7 mouse cellular contexts compared by ENCODE assay signal in the genomic region with DNA sequence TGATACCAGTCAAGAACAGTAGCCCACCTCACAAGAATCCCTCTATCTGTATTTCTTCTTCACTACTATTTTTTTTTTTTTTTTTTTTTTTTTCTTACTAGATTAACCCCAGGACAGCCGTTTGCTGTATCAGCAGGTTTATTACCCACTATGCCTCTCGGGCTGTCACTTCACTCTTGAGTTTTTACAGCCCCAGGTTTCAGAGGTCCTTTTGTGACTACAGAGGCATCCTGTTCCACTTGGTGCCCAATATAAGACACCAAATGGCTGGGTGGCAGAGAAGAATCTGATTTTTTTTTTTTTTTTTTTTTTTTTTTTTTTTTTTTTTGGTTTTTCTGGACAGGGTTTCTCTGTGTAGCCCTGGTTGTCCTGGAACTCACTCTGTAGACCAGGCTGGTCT. TPM values are rescaled to one million over a fixed set of nuclear protein-coding genes. Genes with fewer than 3 reads are reported as not detected.
A peak's percentile ranks its signal among the peaks of the same experiment; 100 is the strongest.
DNase-seq lines count a peak whose midpoint lies in the region; ATAC-seq and TF ChIP-seq lines count a peak whose summit lies in the region.

No protein-coding gene starts in this region.

- peak overlapping the region; percentile 63 for H3K4me3 ChIP-seq in lung, postnatal 0 days (ENCODE audit: low read depth, low read length)
- no peak overlapping the region for H3K4me3 ChIP-seq in forebrain, embryonic 13.5 days
- peak overlapping the region; percentile 60 for H3K4me3 ChIP-seq in limb, embryonic 15.5 days
- peak overlapping the region; percentile 67; the same call in 1 of the 2 replicates for H3K4me3 ChIP-seq in stomach, embryonic 15.5 days (replicated peaks)

- no peak for DNase-seq in lung, postnatal 0 days (ENCODE audit: low spot score)
- DNase-seq in lung, postnatal 10 days: no peak
- DNase-seq in B cell, adult 2 months: no peak

- peak overlapping the region; percentile 96 for H3K4me2 ChIP-seq in lung, postnatal 0 days (replicated peaks; ENCODE audit: low read depth, low read length)
- H3K4me2 ChIP-seq in forebrain, embryonic 13.5 days: peak overlapping the region; percentile 95
- H3K4me2 ChIP-seq in limb, embryonic 15.5 days: peak overlapping the region; percentile 98
- peak overlapping the region; percentile 95 for H3K4me2 ChIP-seq in stomach, embryonic 15.5 days

- no peaks in the 10 kb centered on the region for H3K4me1 ChIP-seq in lung, postnatal 0 days (ENCODE audit: insufficient read depth, low read depth, low read length)
- peaks cover 17% of the 10 kb centered on the region for H3K4me1 ChIP-seq in forebrain, embryonic 13.5 days
- peaks cover 24% of the 10 kb centered on the region for H3K4me1 ChIP-seq in limb, embryonic 15.5 days
- H3K4me1 ChIP-seq in stomach, embryonic 15.5 days: 0 out of 2 replicates have a peak, but pooled peaks cover 10% of the 10 kb centered on the region

- no peak for ATAC-seq in lung, postnatal 0 days
- ATAC-seq in forebrain, embryonic 13.5 days: no peak
- ATAC-seq in limb, embryonic 15.5 days (ENCODE audit: insufficient number of reproducible peaks, low FRiP score, low TSS enrichment, low read depth): no peak
- ATAC-seq in stomach, embryonic 15.5 days (ENCODE audit: insufficient read depth, low FRiP score, low read depth): no peak
- no peak for ATAC-seq in cerebellum, adult (ENCODE audit: insufficient number of reproducible peaks, low FRiP score, low TSS enrichment)

- peaks cover 12% of the 10 kb centered on the region for H3K27me3 ChIP-seq in lung, postnatal 0 days (replicated peaks; ENCODE audit: insufficient read depth, low read length)
- peaks cover 52% of the 10 kb centered on the region for H3K27me3 ChIP-seq in forebrain, embryonic 13.5 days
- peaks cover 17% of the 10 kb centered on the region for H3K27me3 ChIP-seq in limb, embryonic 15.5 days
- peaks cover 10% of the 10 kb centered on the region; the same call in 1 of the 2 replicates for H3K27me3 ChIP-seq in stomach, embryonic 15.5 days (replicated peaks)

- no peak for TF ChIP-seq CTCF in lung, postnatal 0 days (IDR thresholded peaks at IDR 0.05)

- 2% methylated on average over 2 of the region's 2 CpGs for WGBS in lung, postnatal 0 days
- 18% methylated on average over 2 of the region's 2 CpGs for WGBS in forebrain, embryonic 13.5 days
- WGBS in limb, embryonic 15.5 days: 8% methylated on average over 2 of the region's 2 CpGs
- WGBS in stomach, embryonic 15.5 days: 20% methylated on average over 2 of the region's 2 CpGs

- no peaks in the 10 kb centered on the region for H3K36me3 ChIP-seq in lung, postnatal 0 days (ENCODE audit: insufficient read depth, low read length)
- no peaks in the 10 kb centered on the region for H3K36me3 ChIP-seq in forebrain, embryonic 13.5 days (ENCODE audit: poor library complexity, severe bottlenecking)
- H3K36me3 ChIP-seq in limb, embryonic 15.5 days: no peaks in the 10 kb centered on the region
- no peaks in the 10 kb centered on the region for H3K36me3 ChIP-seq in stomach, embryonic 15.5 days

- no peaks in the 10 kb centered on the region for H3K9me3 ChIP-seq in lung, postnatal 0 days (ENCODE audit: low read length)
- H3K9me3 ChIP-seq in forebrain, embryonic 13.5 days (replicated peaks): no peaks in the 10 kb centered on the region; the same call in 1 of the 2 replicates
- no peaks in the 10 kb centered on the region for H3K9me3 ChIP-seq in limb, embryonic 15.5 days
- H3K9me3 ChIP-seq in stomach, embryonic 15.5 days: no peaks in the 10 kb centered on the region

- no peak overlapping the region for H3K9ac ChIP-seq in lung, postnatal 0 days (replicated peaks; ENCODE audit: low read depth)
- H3K9ac ChIP-seq in forebrain, embryonic 13.5 days: no peak overlapping the region
- H3K9ac ChIP-seq in limb, embryonic 15.5 days: no peak overlapping the region
- H3K9ac ChIP-seq in stomach, embryonic 15.5 days: no peak overlapping the region

- H3K27ac ChIP-seq in lung, postnatal 0 days (ENCODE audit: low read length): no peak overlapping the region
- no peak overlapping the region for H3K27ac ChIP-seq in forebrain, embryonic 13.5 days
- no peak overlapping the region for H3K27ac ChIP-seq in limb, embryonic 15.5 days
- H3K27ac ChIP-seq in stomach, embryonic 15.5 days: no peak overlapping the region

- TF ChIP-seq EP300 in lung, postnatal 0 days (IDR thresholded peaks at IDR 0.05): no peak

RNA-seq across cellular contexts. Expression of a gene that starts 1.6 kb away (rescaled TPM):
- 2.3 and 2.9 TPM in 2 replicates for polyA plus RNA-seq in lung, postnatal 0 days (2015; fragmentation: Nextera tagmentation; extraction: Ambion mirVana)
- polyA plus RNA-seq in forebrain, embryonic 13.5 days (2015; fragmentation: Nextera tagmentation; extraction: Ambion mirVana): 0.30 and 0.81 TPM in 2 replicates
- 2.0 and 2.4 TPM in 2 replicates for polyA plus RNA-seq in limb, embryonic 15.5 days (2015; fragmentation: Nextera tagmentation; extraction: Ambion mirVana)
- 3.7 and 5.1 TPM in 2 replicates for polyA plus RNA-seq in stomach, embryonic 15.5 days (2015; fragmentation: Nextera tagmentation; extraction: Ambion mirVana)

RNA-seq across cellular contexts. Expression of a gene that starts 26.4 kb away (rescaled TPM):
- 11.4 and 11.6 TPM in 2 replicates for polyA plus RNA-seq in lung, postnatal 0 days (2015; fragmentation: Nextera tagmentation; extraction: Ambion mirVana)
- 24.9 and 25.8 TPM in 2 replicates for polyA plus RNA-seq in forebrain, embryonic 13.5 days (2015; fragmentation: Nextera tagmentation; extraction: Ambion mirVana)
- polyA plus RNA-seq in limb, embryonic 15.5 days (2015; fragmentation: Nextera tagmentation; extraction: Ambion mirVana): 24.7 and 27.4 TPM in 2 replicates
- polyA plus RNA-seq in stomach, embryonic 15.5 days (2015; fragmentation: Nextera tagmentation; extraction: Ambion mirVana): 27.9 TPM in 2 replicates

RNA-seq across cellular contexts. Expression of a gene that starts 48.7 kb away (rescaled TPM):
- polyA plus RNA-seq in lung, postnatal 0 days (2015; fragmentation: Nextera tagmentation; extraction: Ambion mirVana): 118 and 145 TPM in 2 replicates
- polyA plus RNA-seq in forebrain, embryonic 13.5 days (2015; fragmentation: Nextera tagmentation; extraction: Ambion mirVana): 168 and 195 TPM in 2 replicates
- polyA plus RNA-seq in limb, embryonic 15.5 days (2015; fragmentation: Nextera tagmentation; extraction: Ambion mirVana): 126 and 152 TPM in 2 replicates
- polyA plus RNA-seq in stomach, embryonic 15.5 days (2015; fragmentation: Nextera tagmentation; extraction: Ambion mirVana): 169 and 170 TPM in 2 replicates

RNA-seq across cellular contexts. Expression of a gene that starts 48.7 kb away (rescaled TPM):
- polyA plus RNA-seq in lung, postnatal 0 days (2015; fragmentation: Nextera tagmentation; extraction: Ambion mirVana): 5.3 and 6.8 TPM in 2 replicates
- 22.0 and 23.3 TPM in 2 replicates for polyA plus RNA-seq in forebrain, embryonic 13.5 days (2015; fragmentation: Nextera tagmentation; extraction: Ambion mirVana)
- 12.1 and 15.2 TPM in 2 replicates for polyA plus RNA-seq in limb, embryonic 15.5 days (2015; fragmentation: Nextera tagmentation; extraction: Ambion mirVana)
- 13.3 and 14.9 TPM in 2 replicates for polyA plus RNA-seq in stomach, embryonic 15.5 days (2015; fragmentation: Nextera tagmentation; extraction: Ambion mirVana)
